Mouse (Mus musculus): ENCODE results near the gene Stat3. TPM values are rescaled to one million over a fixed set of nuclear protein-coding genes. Genes with fewer than 3 reads are reported as not detected.

Stat3 gene
- polyA plus RNA-seq, 1 experiment from 2014 or later, result 45.0 TPM

DNA sequence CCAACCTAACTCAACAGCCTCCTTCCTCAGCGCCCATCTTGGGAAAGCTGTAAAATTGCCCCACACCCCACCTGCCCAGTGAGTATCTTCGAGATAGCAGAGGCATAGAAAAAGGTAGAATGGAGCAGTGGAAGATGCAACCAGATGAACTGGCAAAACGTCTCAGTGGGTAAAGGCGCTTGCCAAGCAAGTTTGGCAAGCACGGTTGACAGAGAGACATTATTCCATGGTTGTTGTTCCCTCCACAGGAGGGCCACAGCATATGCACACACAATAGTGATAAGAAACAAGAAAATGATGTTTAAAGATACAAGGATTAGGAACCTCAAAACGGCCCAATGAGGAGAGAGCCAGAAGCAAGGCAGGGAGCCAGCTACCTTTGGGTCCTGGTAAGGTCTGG is 81.4 kb downstream of the Stat3 start:
- Histone ChIP-seq H3K27me3 (ENCODE audit: control insufficient read depth, insufficient read depth, low read length) (peaks cover 25% of the 10 kb centered on the region), H3K4me3 (ENCODE audit: low read depth, low read length) (no peak overlapping the region), H3K27ac (ENCODE audit: low read depth, low read length) (no peak overlapping the region), H3K4me1 (ENCODE audit: control insufficient read depth, insufficient read depth, low read length) (peaks cover 5% of the 10 kb centered on the region; the same call in 1 of the 2 replicates), H3K36me3 (ENCODE audit: control insufficient read depth, insufficient read depth, low read length) (no peaks in the 10 kb centered on the region), H3K9me3 (replicated peaks; ENCODE audit: control insufficient read depth, low read length) (no peaks in the 10 kb centered on the region), H3K4me2 (no peak overlapping the region), H3K9ac (ENCODE audit: low read depth, low read length) (no peak overlapping the region)
- no peak for ATAC-seq (replicated peaks; ENCODE audit: insufficient number of reproducible peaks, low FRiP score, low TSS enrichment)
- 72% methylated on average over 6 of the region's 6 CpGs for WGBS (ENCODE audit: insufficient replicate concordance)

DNA sequence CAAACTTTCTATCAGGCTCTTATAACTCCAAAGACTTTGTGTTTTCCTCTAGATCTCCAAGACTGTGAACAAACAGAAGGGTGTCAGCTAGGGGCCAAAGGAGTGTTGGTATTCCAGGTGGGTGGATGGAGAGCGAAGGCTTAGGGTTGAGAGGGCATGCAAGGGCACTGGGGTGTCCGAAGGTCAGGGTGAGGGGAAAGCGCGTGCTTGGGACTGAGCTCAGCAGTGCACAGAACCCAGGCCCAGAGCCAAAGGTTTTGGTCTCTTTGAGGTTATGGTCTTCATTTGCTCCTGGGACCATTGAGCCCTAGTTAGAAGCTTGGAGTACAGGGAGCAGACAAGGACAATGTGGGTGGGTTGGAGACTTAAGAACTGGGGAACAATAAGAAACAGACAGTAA is 84.2 kb downstream of the Stat3 start:
- Histone ChIP-seq H3K4me3 (ENCODE audit: low read depth, low read length) (no peak overlapping the region), H3K9ac (ENCODE audit: low read depth, low read length) (no peak overlapping the region), H3K9me3 (replicated peaks; ENCODE audit: control insufficient read depth, low read length) (no peaks in the 10 kb centered on the region), H3K4me1 (ENCODE audit: control insufficient read depth, insufficient read depth, low read length) (peaks cover 8% of the 10 kb centered on the region; the same call in 1 of the 2 replicates), H3K4me2 (no peak overlapping the region), H3K36me3 (ENCODE audit: control insufficient read depth, insufficient read depth, low read length) (no peaks in the 10 kb centered on the region), H3K27ac (ENCODE audit: low read depth, low read length) (no peak overlapping the region), H3K27me3 (ENCODE audit: control insufficient read depth, insufficient read depth, low read length) (peaks cover 31% of the 10 kb centered on the region)
- ATAC-seq (replicated peaks; ENCODE audit: insufficient number of reproducible peaks, low FRiP score, low TSS enrichment), result no peak
- WGBS (ENCODE audit: insufficient replicate concordance), result 91% methylated on average over 4 of the region's 4 CpGs

DNA sequence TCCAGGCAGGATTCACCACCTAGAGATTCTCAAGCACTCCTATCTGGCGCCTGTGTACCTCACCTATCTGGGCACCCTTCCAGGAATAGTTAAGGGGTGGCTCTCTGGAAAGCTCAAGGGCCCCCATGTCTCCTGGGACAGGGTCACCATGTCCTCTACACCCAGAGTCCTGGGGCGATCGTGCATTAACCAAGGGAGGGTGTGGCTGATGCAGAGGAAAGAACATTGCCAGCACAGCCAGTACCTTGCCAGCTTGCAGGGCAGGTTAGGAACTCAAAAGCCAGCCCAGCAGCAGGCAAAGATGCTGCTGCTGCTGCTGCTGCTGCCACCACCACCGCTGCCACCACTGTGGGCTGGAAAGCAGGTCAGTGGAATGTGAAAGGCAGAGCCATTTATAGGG is 85.1 kb downstream of the Stat3 start:
- ATAC-seq (replicated peaks; ENCODE audit: insufficient number of reproducible peaks, low FRiP score, low TSS enrichment), result no peak
- Histone ChIP-seq H3K27me3 (ENCODE audit: control insufficient read depth, insufficient read depth, low read length) (peaks cover 27% of the 10 kb centered on the region), H3K9ac (ENCODE audit: low read depth, low read length) (no peak overlapping the region), H3K9me3 (replicated peaks; ENCODE audit: control insufficient read depth, low read length) (no peaks in the 10 kb centered on the region), H3K4me2 (no peak overlapping the region), H3K36me3 (ENCODE audit: control insufficient read depth, insufficient read depth, low read length) (no peaks in the 10 kb centered on the region), H3K4me3 (ENCODE audit: low read depth, low read length) (no peak overlapping the region), H3K4me1 (ENCODE audit: control insufficient read depth, insufficient read depth, low read length) (peaks cover 9% of the 10 kb centered on the region), H3K27ac (ENCODE audit: low read depth, low read length) (no peak overlapping the region)
- WGBS (ENCODE audit: insufficient replicate concordance), result 35% methylated on average over 4 of the region's 4 CpGs

DNA sequence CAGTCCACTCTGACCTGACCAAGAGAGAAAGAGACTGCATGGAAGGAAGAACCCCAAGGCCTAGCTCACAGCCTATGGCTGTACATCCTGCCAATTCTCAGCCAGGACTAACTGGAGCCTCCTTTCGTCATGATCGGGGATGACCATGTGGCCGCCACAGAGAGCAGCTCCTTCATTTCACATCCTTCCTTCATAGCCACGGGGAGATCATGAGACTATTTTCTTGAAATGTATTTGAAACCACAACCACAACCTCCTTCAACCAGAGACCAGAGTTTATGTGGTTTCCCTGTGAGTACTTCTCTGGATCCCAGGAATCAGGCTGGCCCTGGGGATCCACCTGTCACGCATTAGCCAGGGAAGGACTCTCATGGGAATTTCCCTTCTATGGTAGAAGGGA is 86.3 kb downstream of the Stat3 start:
- no peak overlapping the region for H3K4me3 ChIP-seq (ENCODE audit: low read depth, low read length)
- 81% methylated on average over 5 of the region's 5 CpGs for WGBS (ENCODE audit: insufficient replicate concordance)
- H3K27me3 ChIP-seq (ENCODE audit: control insufficient read depth, insufficient read depth, low read length), result peaks cover 26% of the 10 kb centered on the region
- no peak for ATAC-seq (replicated peaks; ENCODE audit: insufficient number of reproducible peaks, low FRiP score, low TSS enrichment)
- no peak overlapping the region for H3K4me2 ChIP-seq
- H3K9ac ChIP-seq (ENCODE audit: low read depth, low read length), result no peak overlapping the region
- peaks cover 19% of the 10 kb centered on the region for H3K4me1 ChIP-seq (ENCODE audit: control insufficient read depth, insufficient read depth, low read length)
- H3K9me3 ChIP-seq (replicated peaks; ENCODE audit: control insufficient read depth, low read length), result no peaks in the 10 kb centered on the region
- no peaks in the 10 kb centered on the region for H3K36me3 ChIP-seq (ENCODE audit: control insufficient read depth, insufficient read depth, low read length)
- no peak overlapping the region for H3K27ac ChIP-seq (ENCODE audit: low read depth, low read length)

GRCm38 (mm10) chr11:100852088-100852487 is 87.3 kb downstream of the Stat3 start:
- no peaks in the 10 kb centered on the region for H3K9me3 ChIP-seq (replicated peaks; ENCODE audit: control insufficient read depth, low read length)
- no peak for ATAC-seq (replicated peaks; ENCODE audit: insufficient number of reproducible peaks, low FRiP score, low TSS enrichment)
- no peak overlapping the region for H3K4me2 ChIP-seq
- no peak overlapping the region for H3K27ac ChIP-seq (ENCODE audit: low read depth, low read length)
- peaks cover 19% of the 10 kb centered on the region for H3K4me1 ChIP-seq (ENCODE audit: control insufficient read depth, insufficient read depth, low read length)
- no peak overlapping the region for H3K9ac ChIP-seq (ENCODE audit: low read depth, low read length)
- H3K36me3 ChIP-seq (ENCODE audit: control insufficient read depth, insufficient read depth, low read length), result no peaks in the 10 kb centered on the region
- WGBS (ENCODE audit: insufficient replicate concordance), result 81% methylated on average over 2 of the region's 2 CpGs
- H3K4me3 ChIP-seq (ENCODE audit: low read depth, low read length), result no peak overlapping the region
- peaks cover 26% of the 10 kb centered on the region for H3K27me3 ChIP-seq (ENCODE audit: control insufficient read depth, insufficient read depth, low read length)

GRCm38 (mm10) chr11:100850778-100851528 is 88.4 kb downstream of the Stat3 start:
- H3K36me3 ChIP-seq (ENCODE audit: control insufficient read depth, insufficient read depth, low read length), result no peaks in the 10 kb centered on the region
- peaks cover 19% of the 10 kb centered on the region for H3K4me1 ChIP-seq (ENCODE audit: control insufficient read depth, insufficient read depth, low read length)
- H3K9me3 ChIP-seq (replicated peaks; ENCODE audit: control insufficient read depth, low read length), result no peaks in the 10 kb centered on the region
- H3K27ac ChIP-seq (ENCODE audit: low read depth, low read length), result peak overlapping the region; percentile 93
- peak; percentile 39; the same call in 1 of the 2 replicates for ATAC-seq (replicated peaks; ENCODE audit: insufficient number of reproducible peaks, low FRiP score, low TSS enrichment)
- H3K4me2 ChIP-seq, result peak overlapping the region; percentile 88
- H3K9ac ChIP-seq (ENCODE audit: low read depth, low read length), result peak overlapping the region; percentile 99
- peak overlapping the region; percentile 94 for H3K4me3 ChIP-seq (ENCODE audit: low read depth, low read length)
- H3K27me3 ChIP-seq (ENCODE audit: control insufficient read depth, insufficient read depth, low read length), result peaks cover 26% of the 10 kb centered on the region
- WGBS (ENCODE audit: insufficient replicate concordance), result 1% methylated on average over 33 of the region's 33 CpGs

GRCm38 (mm10) chr11:100850038-100850777 is 89.1 kb downstream of the Stat3 start, which contains the start of gene Stat5b:
Gene Stat5b, minus strand, starts transcription at chr11:100850724.
- Histone ChIP-seq H3K4me3 (ENCODE audit: low read depth, low read length) (peak within 1 kb of the TSS; percentile 94), H3K9ac (ENCODE audit: low read depth, low read length) (peak within 1 kb of the TSS; percentile 99), H3K27ac (ENCODE audit: low read depth, low read length) (peak within 1 kb of the TSS; percentile 93), H3K9me3 (replicated peaks; ENCODE audit: control insufficient read depth, low read length) (no peaks in the 10 kb centered on the region), H3K36me3 (ENCODE audit: control insufficient read depth, insufficient read depth, low read length) (no peaks in the 10 kb centered on the region), H3K4me1 (ENCODE audit: control insufficient read depth, insufficient read depth, low read length) (peaks cover 19% of the 10 kb centered on the region), H3K27me3 (ENCODE audit: control insufficient read depth, insufficient read depth, low read length) (peaks cover 19% of the 10 kb centered on the region), H3K4me2 (peak within 1 kb of the TSS; percentile 88)
- ATAC-seq (replicated peaks; ENCODE audit: insufficient number of reproducible peaks, low FRiP score, low TSS enrichment), result peak; percentile 82
- under 1% methylated on average over 95 of the region's 104 CpGs for WGBS (ENCODE audit: insufficient replicate concordance)

DNA sequence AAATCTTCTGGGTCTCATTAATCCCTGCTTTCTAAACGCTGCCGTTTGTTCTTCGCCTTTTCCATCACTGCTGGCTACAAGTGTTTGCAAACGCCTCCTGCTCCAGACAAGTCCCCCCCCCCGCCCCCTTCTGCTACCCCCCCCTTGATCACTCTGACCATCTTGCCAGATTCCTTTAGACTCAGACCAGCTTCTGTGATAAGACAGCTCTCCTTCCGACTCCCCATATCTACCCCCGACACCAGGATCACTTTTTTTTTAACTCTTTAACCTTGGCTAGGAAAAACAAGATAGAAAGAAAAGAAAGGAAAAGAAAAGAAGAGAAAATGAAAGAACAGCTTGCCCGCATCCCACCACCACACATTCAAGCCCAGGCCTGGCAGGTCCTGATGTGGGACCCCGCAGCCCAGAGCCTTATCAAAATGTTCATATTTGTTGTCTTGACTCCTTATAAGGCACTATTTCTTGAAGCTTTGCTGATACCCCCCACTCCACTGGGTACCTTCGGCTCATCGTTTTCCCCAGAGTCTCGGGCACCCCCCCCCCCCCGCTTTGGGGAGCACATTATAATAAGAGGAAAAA is 89.8 kb downstream of the Stat3 start:
- under 1% methylated on average over 12 of the region's 13 CpGs for WGBS (ENCODE audit: insufficient replicate concordance)

More for the DNA sequence above, 89.8 kb downstream of the Stat3 start:
- Histone ChIP-seq H3K4me1 (ENCODE audit: control insufficient read depth, insufficient read depth, low read length) (peaks cover 19% of the 10 kb centered on the region), H3K9ac (ENCODE audit: low read depth, low read length) (peak overlapping the region; percentile 99), H3K9me3 (replicated peaks; ENCODE audit: control insufficient read depth, low read length) (no peaks in the 10 kb centered on the region), H3K36me3 (ENCODE audit: control insufficient read depth, insufficient read depth, low read length) (no peaks in the 10 kb centered on the region), H3K4me3 (ENCODE audit: low read depth, low read length) (peak overlapping the region; percentile 94), H3K27ac (ENCODE audit: low read depth, low read length) (peak overlapping the region; percentile 93), H3K27me3 (ENCODE audit: control insufficient read depth, insufficient read depth, low read length) (peaks cover 17% of the 10 kb centered on the region), H3K4me2 (peak overlapping the region; percentile 88)
- ATAC-seq (replicated peaks; ENCODE audit: insufficient number of reproducible peaks, low FRiP score, low TSS enrichment), result no peak

All from heart, embryonic 11.5 days (tissue).